Mouse (Mus musculus): ENCODE results near the gene Hcfc1. TPM values are rescaled to one million over a fixed set of nuclear protein-coding genes. Genes with fewer than 3 reads are reported as not detected.
A peak's percentile ranks its signal among the peaks of the same experiment; 100 is the strongest.

Hcfc1 gene
- polyA plus RNA-seq (2015; fragmentation: Nextera tagmentation; extraction: Ambion mirVana), result 40.8 and 46.8 TPM in 2 replicates

DNA sequence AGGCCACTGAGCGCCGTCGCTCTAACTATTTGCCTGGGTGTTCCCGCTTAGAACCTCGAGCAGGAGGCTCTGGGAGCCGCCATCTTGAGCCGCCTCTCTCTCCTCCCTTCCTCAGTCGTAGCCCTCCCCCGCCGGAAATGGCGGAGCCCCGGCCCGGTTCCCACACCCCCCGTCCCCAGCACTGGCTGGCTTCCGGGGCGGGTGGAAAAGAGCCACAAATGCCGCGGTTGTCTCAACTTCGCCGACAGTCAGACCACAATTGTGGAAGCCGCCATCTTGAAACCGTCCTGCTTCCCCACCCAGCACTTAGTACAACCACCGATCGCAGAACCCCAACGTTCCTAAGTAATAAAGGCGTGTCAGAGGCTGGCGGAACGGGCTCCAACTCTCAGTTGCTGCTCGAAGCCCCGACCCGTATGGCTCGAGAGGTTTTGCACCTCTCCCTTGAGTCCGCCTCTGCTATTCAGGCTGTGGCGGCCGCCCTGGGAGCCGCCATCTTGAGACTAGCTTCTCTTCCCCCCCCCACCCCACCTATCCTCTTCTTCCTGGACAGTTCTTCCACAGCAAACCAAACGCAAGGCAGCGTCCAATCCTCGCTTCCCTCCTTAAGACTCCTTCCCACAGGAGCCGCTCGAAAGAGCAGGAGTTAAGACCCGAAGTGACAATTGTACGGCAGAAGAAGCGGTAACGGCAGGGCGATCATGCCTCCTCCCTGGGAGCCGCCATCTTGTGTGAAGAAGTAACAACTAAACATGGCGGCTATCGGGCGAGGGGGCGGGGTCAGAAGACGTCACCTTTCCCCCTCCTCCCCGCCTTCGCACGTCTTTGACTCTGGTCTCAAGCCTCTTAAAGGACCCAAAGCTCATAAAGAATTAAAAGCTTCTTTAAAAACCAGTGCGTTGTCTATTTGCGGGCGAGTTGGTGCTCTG is at the start of gene Hcfc1:
Gene Hcfc1, minus strand, starts transcription at position 110 of the 929 bp plus-strand sequence.
- no peaks in the 10 kb centered on the region for H3K36me3 ChIP-seq
- H3K9ac ChIP-seq, result peak within 1 kb of the TSS; percentile 56; the same call in 1 of the 2 replicates
- H3K9me3 ChIP-seq, result no peaks in the 10 kb centered on the region
- WGBS, result 14% methylated on average over 57 of the region's 58 CpGs
- peak within 1 kb of the TSS; percentile 62 for H3K4me2 ChIP-seq
- H3K27ac ChIP-seq, result peak within 1 kb of the TSS; percentile 99
- peak; percentile 71 for ATAC-seq (ENCODE audit: insufficient read depth, low FRiP score, low read depth)
- H3K4me3 ChIP-seq (replicated peaks), result peak within 1 kb of the TSS; percentile 64
- H3K4me1 ChIP-seq, result peaks cover 12% of the 10 kb centered on the region; the same call in 1 of the 2 replicates
- H3K27me3 ChIP-seq (replicated peaks), result no peaks in the 10 kb centered on the region

DNA sequence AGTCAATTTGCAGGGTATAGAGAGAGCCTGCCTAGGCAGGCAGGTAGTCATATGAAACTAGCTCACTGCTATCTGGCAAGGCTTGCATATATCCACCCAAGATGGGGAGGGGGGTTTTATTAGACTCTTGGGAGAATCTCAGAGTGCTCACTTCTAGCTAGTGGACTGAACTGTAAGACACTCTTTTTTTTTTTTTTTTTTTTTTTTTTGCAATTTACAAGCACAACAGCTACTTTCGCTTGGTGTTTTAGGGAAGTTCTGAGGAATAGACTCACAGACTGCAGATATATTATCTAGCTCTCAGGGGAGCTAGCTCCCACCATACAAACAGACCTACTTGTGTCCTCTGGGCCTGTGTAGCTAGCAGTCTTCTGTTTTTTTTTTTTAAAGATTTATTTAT is 48.4 kb upstream of the Hcfc1 start:
- Histone ChIP-seq H3K9me3 (no peaks in the 10 kb centered on the region), H3K36me3 (0 out of 2 replicates have a peak, but pooled peaks cover 2% of the 10 kb centered on the region)

GRCm38 (mm10) chrX:74008063-74008462 is 41.9 kb upstream of the Hcfc1 start:
- Histone ChIP-seq H3K27me3 (replicated peaks) (no peaks in the 10 kb centered on the region), H3K36me3 (no peaks in the 10 kb centered on the region), H3K4me1 (no peaks in the 10 kb centered on the region), H3K27ac (no peak overlapping the region), H3K4me2 (no peak overlapping the region), H3K4me3 (replicated peaks) (no peak overlapping the region), H3K9me3 (no peaks in the 10 kb centered on the region), H3K9ac (no peak overlapping the region)
- ATAC-seq (ENCODE audit: insufficient read depth, low FRiP score, low read depth), result no peak
- 41% methylated on average over 8 of the region's 8 CpGs for WGBS

More for the DNA sequence above, 48.4 kb upstream of the Hcfc1 start:
- Histone ChIP-seq H3K4me3 (replicated peaks) (no peak overlapping the region), H3K27ac (no peak overlapping the region), H3K27me3 (replicated peaks) (no peaks in the 10 kb centered on the region), H3K9ac (no peak overlapping the region), H3K4me2 (no peak overlapping the region), H3K4me1 (no peaks in the 10 kb centered on the region)
- no peak for ATAC-seq (ENCODE audit: insufficient read depth, low FRiP score, low read depth)
- 100% methylated on average over 1 of the region's 1 CpGs for WGBS

- Histone ChIP-seq H3K4me1 (no peaks in the 10 kb centered on the region), H3K27me3 (replicated peaks) (no peaks in the 10 kb centered on the region), H3K9ac (no peak overlapping the region), H3K9me3 (no peaks in the 10 kb centered on the region), H3K4me2 (no peak overlapping the region), H3K4me3 (replicated peaks) (no peak overlapping the region), H3K27ac (no peak overlapping the region), H3K36me3 (no peaks in the 10 kb centered on the region)
- 75% methylated on average over 21 of the region's 21 CpGs for WGBS
- ATAC-seq (ENCODE audit: insufficient read depth, low FRiP score, low read depth), result no peak
Observed at GRCm38 (mm10) chrX:74006401-74006800, 40.2 kb upstream of the Hcfc1 start.

DNA sequence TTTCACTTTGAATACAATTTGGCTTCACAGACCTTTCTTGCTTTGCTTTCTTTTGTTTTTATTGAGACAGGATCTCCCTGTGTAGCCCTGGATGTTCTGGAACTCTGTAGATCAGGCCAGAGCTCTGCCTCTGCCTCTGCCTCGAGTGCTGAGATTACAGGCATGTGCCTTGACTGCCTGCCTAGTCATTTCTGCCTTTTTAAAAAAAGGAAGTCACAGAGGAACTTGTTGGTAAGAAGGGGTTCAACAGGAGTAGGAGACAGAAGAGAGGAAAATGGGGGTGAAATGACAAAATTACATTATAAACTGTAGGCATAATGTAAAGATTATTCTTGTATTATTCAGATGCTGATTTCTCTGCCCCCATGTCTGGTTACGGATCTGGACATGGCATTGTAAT is 37.5 kb upstream of the Hcfc1 start:
- no peaks in the 10 kb centered on the region for H3K9me3 ChIP-seq
- no peak overlapping the region for H3K27ac ChIP-seq
- H3K27me3 ChIP-seq (replicated peaks), result no peaks in the 10 kb centered on the region
- no peak overlapping the region for H3K9ac ChIP-seq
- 55% methylated on average over 2 of the region's 2 CpGs for WGBS
- H3K4me3 ChIP-seq (replicated peaks), result no peak overlapping the region
- no peaks in the 10 kb centered on the region for H3K36me3 ChIP-seq
- no peaks in the 10 kb centered on the region; the same call in 1 of the 2 replicates for H3K4me1 ChIP-seq
- H3K4me2 ChIP-seq, result no peak overlapping the region
- ATAC-seq (ENCODE audit: insufficient read depth, low FRiP score, low read depth), result no peak

DNA sequence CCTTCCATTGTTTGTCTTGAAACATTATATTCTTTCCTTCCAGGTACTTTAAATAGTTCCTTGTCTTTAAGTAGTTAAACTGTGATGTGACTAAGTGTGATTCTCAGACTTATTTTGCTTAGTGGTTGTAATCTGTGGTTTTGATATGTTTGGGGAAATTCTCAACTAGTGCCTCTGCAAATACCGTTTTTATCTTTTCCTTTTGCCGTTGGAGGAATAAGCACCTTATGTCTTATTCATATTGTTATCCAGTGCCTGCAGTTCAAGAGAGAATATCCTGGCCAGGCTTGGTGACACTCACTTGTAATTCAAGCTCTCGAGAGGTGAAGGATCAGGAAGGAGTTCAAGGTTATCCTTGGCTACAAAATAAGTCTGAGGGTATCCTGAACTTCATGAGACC is 34.9 kb upstream of the Hcfc1 start:
- H3K27ac ChIP-seq, result no peak overlapping the region
- WGBS, result 68% methylated on average over 3 of the region's 3 CpGs
- H3K27me3 ChIP-seq (replicated peaks), result no peaks in the 10 kb centered on the region
- no peaks in the 10 kb centered on the region for H3K36me3 ChIP-seq
- no peak overlapping the region for H3K4me3 ChIP-seq (replicated peaks)
- H3K4me2 ChIP-seq, result no peak overlapping the region
- no peaks in the 10 kb centered on the region for H3K9me3 ChIP-seq
- no peak for ATAC-seq (ENCODE audit: insufficient read depth, low FRiP score, low read depth)
- no peak overlapping the region for H3K9ac ChIP-seq
- no peaks in the 10 kb centered on the region; the same call in 1 of the 2 replicates for H3K4me1 ChIP-seq

DNA sequence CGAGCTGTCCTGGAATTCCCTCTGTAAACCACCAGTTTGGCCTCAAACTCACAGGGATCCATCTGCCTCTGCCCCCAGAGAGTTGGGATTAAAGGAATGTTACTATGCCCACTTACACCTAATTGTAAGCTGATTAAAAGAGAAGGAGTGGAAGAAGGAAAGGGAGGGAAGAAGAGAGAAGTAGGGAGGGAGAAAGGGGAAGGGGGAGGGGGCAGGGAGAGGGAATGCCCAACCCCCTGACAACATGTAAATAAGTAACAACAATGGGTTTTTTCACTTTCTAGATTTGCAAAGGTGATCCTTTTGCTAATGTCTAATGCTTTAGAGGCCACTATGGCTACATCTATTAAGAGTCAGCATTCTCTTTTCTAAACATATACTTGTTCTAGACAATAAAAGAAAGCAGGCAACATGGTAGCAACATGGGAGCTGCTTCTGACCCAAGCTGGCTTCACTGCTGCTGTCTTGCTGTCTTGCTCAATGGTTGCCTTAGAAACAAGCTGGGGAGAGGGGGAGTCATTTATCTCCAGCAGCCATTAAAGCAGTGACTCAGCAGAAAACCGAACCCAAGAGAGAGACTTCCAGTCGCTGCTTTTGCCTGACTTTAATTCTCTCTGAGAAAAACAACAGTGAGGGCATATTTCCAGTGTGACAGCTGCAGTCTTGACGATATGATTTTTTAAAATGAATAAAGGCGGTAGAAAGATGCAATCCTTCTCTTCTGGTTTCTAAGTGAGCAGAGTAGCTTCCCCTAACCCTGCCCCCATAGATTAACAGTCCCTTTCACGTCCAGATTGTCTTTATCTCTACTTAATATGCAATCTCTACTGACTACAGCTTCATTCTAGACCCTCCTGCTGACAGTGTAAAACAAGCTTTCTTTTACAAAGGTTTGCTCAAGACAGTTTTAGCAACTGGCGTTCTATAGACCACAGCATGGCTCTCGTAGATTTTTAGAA is 33.0 kb upstream of the Hcfc1 start:
- Histone ChIP-seq H3K36me3 (no peaks in the 10 kb centered on the region), H3K4me3 (replicated peaks) (no peak overlapping the region), H3K9me3 (no peaks in the 10 kb centered on the region), H3K9ac (no peak overlapping the region), H3K27me3 (replicated peaks) (no peaks in the 10 kb centered on the region), H3K4me1 (no peaks in the 10 kb centered on the region; the same call in 1 of the 2 replicates), H3K27ac (no peak overlapping the region; the same call in 1 of the 2 replicates), H3K4me2 (no peak overlapping the region)
- ATAC-seq (ENCODE audit: insufficient read depth, low FRiP score, low read depth), result peak; percentile 84
- 28% methylated on average over 8 of the region's 8 CpGs for WGBS

DNA sequence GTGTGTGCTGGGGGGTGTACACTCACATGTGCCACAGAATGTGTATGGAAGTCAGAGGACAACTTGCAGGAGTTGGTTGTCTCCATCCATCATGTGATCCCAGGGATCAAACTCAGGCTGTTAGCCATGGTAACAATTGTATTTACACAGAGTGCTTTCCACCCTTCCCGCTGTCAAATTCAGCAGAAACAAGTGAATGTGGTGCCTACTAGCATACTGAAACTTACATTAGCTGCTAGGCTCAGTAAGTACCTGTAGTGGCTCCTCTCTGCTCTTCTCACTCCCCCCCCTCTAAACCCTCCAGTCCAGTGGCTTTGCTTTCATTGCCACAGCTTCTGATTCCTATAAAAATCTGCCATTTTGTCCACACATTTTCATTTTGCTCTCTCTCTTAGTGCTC is 11.6 kb upstream of the Hcfc1 start:
- Histone ChIP-seq H3K27me3 (replicated peaks) (no peaks in the 10 kb centered on the region), H3K36me3 (no peaks in the 10 kb centered on the region), H3K4me1 (no peaks in the 10 kb centered on the region), H3K9me3 (no peaks in the 10 kb centered on the region), H3K4me3 (replicated peaks) (no peak overlapping the region), H3K9ac (no peak overlapping the region), H3K4me2 (no peak overlapping the region), H3K27ac (no peak overlapping the region)
- 41% methylated on average over 1 of the region's 1 CpGs for WGBS
- no peak for ATAC-seq (ENCODE audit: insufficient read depth, low FRiP score, low read depth)

DNA sequence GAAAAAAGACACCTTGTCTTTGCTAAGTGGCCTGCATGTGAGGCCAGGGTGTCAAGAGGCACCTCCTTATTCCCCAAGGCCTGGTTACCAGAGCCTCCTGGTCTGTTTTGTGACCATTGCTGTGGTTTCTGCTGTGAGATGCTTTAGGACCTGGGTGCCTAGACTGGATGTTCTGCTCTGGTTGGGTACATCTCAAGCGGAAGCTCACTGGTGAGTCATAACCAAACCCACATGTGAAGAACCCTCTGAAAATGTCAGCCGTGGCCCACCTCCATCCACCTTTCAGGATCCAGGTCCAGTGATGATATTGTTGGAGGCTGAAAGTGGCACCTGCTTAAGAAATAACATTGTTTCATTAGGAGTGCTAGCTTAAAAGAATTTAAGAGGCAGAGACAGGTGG is 10.1 kb upstream of the Hcfc1 start:
- WGBS, result 85% methylated on average over 2 of the region's 2 CpGs
- Histone ChIP-seq H3K4me3 (replicated peaks) (no peak overlapping the region), H3K27ac (no peak overlapping the region), H3K27me3 (replicated peaks) (no peaks in the 10 kb centered on the region), H3K4me1 (no peaks in the 10 kb centered on the region), H3K4me2 (no peak overlapping the region), H3K9me3 (no peaks in the 10 kb centered on the region), H3K9ac (no peak overlapping the region), H3K36me3 (no peaks in the 10 kb centered on the region)
- ATAC-seq (ENCODE audit: insufficient read depth, low FRiP score, low read depth), result no peak

DNA sequence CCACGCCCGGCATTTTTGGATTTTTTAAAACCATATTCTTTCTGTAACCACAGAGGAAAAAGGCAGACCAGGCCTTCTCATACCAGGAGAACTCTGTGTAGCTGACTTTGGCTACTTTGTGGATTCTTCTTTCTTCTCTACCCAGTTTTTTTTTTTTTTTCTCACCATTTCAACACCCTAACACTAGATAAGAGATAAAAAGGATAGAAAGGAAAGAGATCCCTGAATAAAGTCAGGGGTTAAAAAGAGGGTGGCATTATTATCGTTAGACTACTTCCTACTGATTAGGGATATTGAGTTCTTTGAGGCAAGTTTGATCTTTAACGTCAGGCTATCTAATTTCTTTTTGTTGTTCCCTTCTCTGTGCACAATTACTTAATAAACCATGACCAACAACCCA is 6.6 kb upstream of the Hcfc1 start:
- Histone ChIP-seq H3K9me3 (no peaks in the 10 kb centered on the region), H3K9ac (no peak overlapping the region), H3K4me3 (replicated peaks) (no peak overlapping the region), H3K27ac (no peak overlapping the region), H3K4me2 (no peak overlapping the region), H3K4me1 (no peaks in the 10 kb centered on the region), H3K36me3 (no peaks in the 10 kb centered on the region), H3K27me3 (replicated peaks) (no peaks in the 10 kb centered on the region)
- ATAC-seq (ENCODE audit: insufficient read depth, low FRiP score, low read depth), result no peak
- WGBS, result 78% methylated on average over 4 of the region's 4 CpGs

- Histone ChIP-seq H3K4me3 (replicated peaks) (no peak overlapping the region), H3K27ac (no peak overlapping the region)
- no peak for ATAC-seq (ENCODE audit: insufficient read depth, low FRiP score, low read depth)
Observed at GRCm38 (mm10) chrX:73970781-73971180, 4.6 kb upstream of the Hcfc1 start.

GRCm38 (mm10) chrX:73969729-73970128 is 3.6 kb upstream of the Hcfc1 start:
- Histone ChIP-seq H3K9me3 (no peaks in the 10 kb centered on the region), H3K27me3 (replicated peaks) (no peaks in the 10 kb centered on the region), H3K4me3 (replicated peaks) (no peak overlapping the region), H3K4me1 (no peaks in the 10 kb centered on the region), H3K27ac (no peak overlapping the region), H3K36me3 (no peaks in the 10 kb centered on the region), H3K9ac (no peak overlapping the region), H3K4me2 (no peak overlapping the region)
- ATAC-seq (ENCODE audit: insufficient read depth, low FRiP score, low read depth), result no peak
- 77% methylated on average over 2 of the region's 2 CpGs for WGBS

More at GRCm38 (mm10) chrX:73970781-73971180, 4.6 kb upstream of the Hcfc1 start:
- H3K4me2 ChIP-seq, result no peak overlapping the region
- H3K27me3 ChIP-seq (replicated peaks), result no peaks in the 10 kb centered on the region
- H3K36me3 ChIP-seq, result no peaks in the 10 kb centered on the region
- no peaks in the 10 kb centered on the region for H3K9me3 ChIP-seq
- no peaks in the 10 kb centered on the region for H3K4me1 ChIP-seq
- no peak overlapping the region for H3K9ac ChIP-seq

Data from stomach, embryonic 15.5 days (tissue).